Mouse (Mus musculus): ENCODE measurements around the gene Trim30c. TPM values are rescaled to one million over a fixed set of nuclear protein-coding genes. Genes with fewer than 3 reads are reported as not detected.
"Not testable (repeated sequence)": the region's sequence is repeated elsewhere in the genome, so short reads cannot be mapped to it uniquely, and the experiment has no call there.

Trim30c gene
- polyA plus RNA-seq (2015; fragmentation: Nextera tagmentation; extraction: Ambion mirVana): 0.13 and 0.19 TPM in 2 replicates

- no peaks in the 10 kb centered on the region for H3K27me3 ChIP-seq (replicated peaks)
- H3K27ac ChIP-seq: no peak within 1 kb of the TSS
- WGBS: 88% methylated on average over 1 of the region's 1 CpGs
- no peak for ATAC-seq
- no peaks in the 10 kb centered on the region for H3K36me3 ChIP-seq
- H3K4me1 ChIP-seq (replicated peaks): no peaks in the 10 kb centered on the region
- H3K9ac ChIP-seq: no peak within 1 kb of the TSS
- H3K4me2 ChIP-seq (replicated peaks): no peak within 1 kb of the TSS
- H3K4me3 ChIP-seq (replicated peaks): no peak within 1 kb of the TSS
- no peaks in the 10 kb centered on the region for H3K9me3 ChIP-seq
These were observed at the start of gene Trim30c for GRCm38 (mm10) chr7:104400698-104401097. TSS of gene Trim30c (minus strand) at chr7:104400837.

DNA sequence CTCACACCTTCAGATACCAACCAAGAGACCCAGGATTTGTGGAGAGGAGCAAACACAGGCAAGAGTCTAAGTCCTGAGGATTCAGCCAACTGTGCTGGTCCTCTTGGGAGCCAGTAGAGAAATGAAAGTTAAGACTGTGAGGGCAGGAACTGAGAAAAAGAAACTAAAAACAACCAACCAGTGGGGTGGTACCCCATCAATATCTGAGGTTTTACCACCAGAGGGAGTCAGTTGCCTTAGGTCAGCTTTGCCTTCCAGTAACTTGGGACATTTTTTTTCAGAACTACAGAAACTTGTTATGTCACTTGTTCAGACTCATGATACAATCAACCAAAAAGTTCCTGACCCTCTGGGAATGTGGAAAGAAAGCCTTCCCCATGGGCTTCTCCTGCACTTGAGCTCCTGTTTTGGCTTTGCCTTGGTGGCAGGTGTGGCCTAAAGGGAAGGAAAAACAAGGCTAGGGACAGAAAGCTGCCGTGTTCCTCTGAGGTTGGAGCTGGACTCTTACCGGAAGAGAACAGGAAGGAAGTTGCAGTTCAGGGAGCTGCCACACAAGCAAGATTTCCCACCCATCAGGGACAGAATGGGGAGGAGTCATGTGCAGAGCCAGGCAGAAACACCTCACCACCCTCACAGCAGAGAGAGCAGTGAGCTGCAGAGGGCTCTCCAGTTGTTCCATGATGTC, 45.5 kb upstream of the Trim30c start:
- H3K27ac ChIP-seq: no peak overlapping the region
- no peak overlapping the region for H3K4me3 ChIP-seq (replicated peaks)
- H3K27me3 ChIP-seq (replicated peaks): no peaks in the 10 kb centered on the region
- 63% methylated on average over 2 of the region's 2 CpGs for WGBS
- H3K4me2 ChIP-seq (replicated peaks): no peak overlapping the region
- H3K4me1 ChIP-seq (replicated peaks): no peaks in the 10 kb centered on the region
- H3K9ac ChIP-seq: no peak overlapping the region
- ATAC-seq: peak; percentile 61
- no peaks in the 10 kb centered on the region for H3K36me3 ChIP-seq
- H3K9me3 ChIP-seq: no peaks in the 10 kb centered on the region

DNA sequence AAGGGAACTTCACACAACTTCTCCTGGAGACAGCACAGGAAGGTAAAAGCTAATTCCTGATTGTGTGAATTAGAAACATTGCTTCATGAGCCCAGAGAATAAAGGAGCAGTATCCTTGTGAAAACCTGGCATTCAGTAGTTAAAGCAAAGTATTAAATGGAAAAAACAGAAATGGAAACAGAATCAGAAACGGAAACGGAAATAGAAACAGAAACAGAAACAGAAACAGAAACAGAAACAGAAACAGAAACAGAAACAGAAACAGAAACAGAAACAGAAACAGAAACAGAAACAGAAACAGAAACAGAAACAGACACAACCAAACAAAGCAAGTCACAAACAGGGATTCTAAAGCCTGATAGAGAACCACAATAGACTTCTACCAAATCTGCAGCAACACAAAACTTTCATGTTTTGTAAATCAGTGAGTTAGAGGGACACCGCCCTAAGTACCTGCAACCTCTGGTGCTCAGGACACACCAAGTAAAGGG, 3.9 kb upstream of the Trim30c start:
- Histone ChIP-seq H3K4me1 (replicated peaks) (no peaks in the 10 kb centered on the region), H3K36me3 (no peaks in the 10 kb centered on the region), H3K9me3 (no peaks in the 10 kb centered on the region), H3K27me3 (replicated peaks) (no peaks in the 10 kb centered on the region), H3K4me2 (replicated peaks) (no peak overlapping the region), H3K4me3 (replicated peaks) (no peak overlapping the region), H3K9ac (no peak overlapping the region), H3K27ac (no peak overlapping the region)
- ATAC-seq: no peak
- WGBS: 89% methylated on average over 3 of the region's 3 CpGs

DNA sequence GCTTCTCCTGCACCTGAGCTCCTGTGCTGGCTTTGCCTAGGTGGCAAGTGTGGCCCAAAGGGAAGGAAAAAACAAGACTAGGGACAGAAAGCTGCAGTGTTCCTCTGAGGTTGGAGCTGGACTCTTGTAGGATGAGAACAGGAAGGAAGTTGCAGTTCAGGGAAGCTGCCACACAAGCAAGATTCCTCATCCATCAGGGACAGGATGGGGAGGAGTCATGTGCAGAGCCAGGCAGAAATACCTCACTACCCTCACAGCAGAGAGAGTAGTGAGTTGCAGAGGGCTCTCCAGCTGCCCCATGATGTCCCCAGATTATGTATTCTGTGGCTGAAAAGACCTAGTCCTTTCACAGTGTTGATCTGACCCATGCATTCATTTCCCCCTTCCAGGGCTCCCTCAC, 503 bp upstream of the Trim30c start:
- no peak overlapping the region for H3K4me2 ChIP-seq (replicated peaks)
- no peak for ATAC-seq
- no peaks in the 10 kb centered on the region for H3K9me3 ChIP-seq
- no peak overlapping the region for H3K9ac ChIP-seq
- H3K27ac ChIP-seq: no peak overlapping the region
- no peaks in the 10 kb centered on the region for H3K36me3 ChIP-seq
- no peak overlapping the region for H3K4me3 ChIP-seq (replicated peaks)
- no peaks in the 10 kb centered on the region for H3K4me1 ChIP-seq (replicated peaks)
- no peaks in the 10 kb centered on the region for H3K27me3 ChIP-seq (replicated peaks)

GRCm38 (mm10) chr7:104398492-104398891, 2.1 kb downstream of the Trim30c start:
- no peak for ATAC-seq
- Histone ChIP-seq H3K27me3 (replicated peaks) (no peaks in the 10 kb centered on the region), H3K9me3 (no peaks in the 10 kb centered on the region), H3K4me1 (replicated peaks) (no peaks in the 10 kb centered on the region), H3K27ac (no peak overlapping the region), H3K36me3 (no peaks in the 10 kb centered on the region), H3K9ac (no peak overlapping the region), H3K4me3 (replicated peaks) (no peak overlapping the region), H3K4me2 (replicated peaks) (no peak overlapping the region)
- 86% methylated on average over 1 of the region's 1 CpGs for WGBS

- ATAC-seq: no peak
These were observed 30.8 kb downstream of the Trim30c start, which contains the start of gene Trim30b for GRCm38 (mm10) chr7:104369736-104370414. TSS of gene Trim30b (minus strand) at chr7:104369884.

DNA sequence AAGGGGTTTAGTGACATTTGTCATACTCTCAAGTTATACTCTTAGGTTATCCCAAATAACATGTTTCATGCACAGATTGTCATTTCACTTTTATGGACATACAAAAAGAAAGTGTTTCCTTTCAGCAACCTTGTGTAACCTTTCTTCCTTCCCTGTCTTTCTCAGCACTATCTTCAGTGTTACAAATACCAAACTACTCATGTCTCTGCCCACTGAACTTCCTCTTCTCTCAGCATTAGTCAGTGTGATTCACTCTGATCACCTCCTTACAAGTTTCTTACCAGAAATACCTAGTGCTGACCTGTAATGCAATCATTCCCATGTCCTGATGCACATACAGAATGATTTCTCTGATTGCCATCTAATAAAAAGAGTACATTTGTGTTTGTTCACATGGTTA, 34.3 kb downstream of the Trim30c start:
- no peak overlapping the region for H3K9ac ChIP-seq
- no peak overlapping the region for H3K4me2 ChIP-seq (replicated peaks)
- no peak overlapping the region for H3K27ac ChIP-seq
- H3K9me3 ChIP-seq: no peaks in the 10 kb centered on the region
- no peaks in the 10 kb centered on the region for H3K4me1 ChIP-seq (replicated peaks)
- no peak overlapping the region for H3K4me3 ChIP-seq (replicated peaks)
- no peaks in the 10 kb centered on the region for H3K27me3 ChIP-seq (replicated peaks)
- ATAC-seq: no peak
- no peaks in the 10 kb centered on the region for H3K36me3 ChIP-seq

More at GRCm38 (mm10) chr7:104369736-104370414, 30.8 kb downstream of the Trim30c start, which contains the start of gene Trim30b:
- H3K4me3 ChIP-seq (replicated peaks): no peak within 1 kb of the TSS
- 72% methylated on average over 1 of the region's 1 CpGs for WGBS
- H3K4me1 ChIP-seq (replicated peaks): no peaks in the 10 kb centered on the region
- no peak within 1 kb of the TSS for H3K27ac ChIP-seq
- no peak within 1 kb of the TSS for H3K4me2 ChIP-seq (replicated peaks)
- H3K36me3 ChIP-seq: no peaks in the 10 kb centered on the region
- H3K27me3 ChIP-seq (replicated peaks): no peaks in the 10 kb centered on the region
- H3K9ac ChIP-seq: no peak within 1 kb of the TSS
- no peaks in the 10 kb centered on the region for H3K9me3 ChIP-seq

DNA sequence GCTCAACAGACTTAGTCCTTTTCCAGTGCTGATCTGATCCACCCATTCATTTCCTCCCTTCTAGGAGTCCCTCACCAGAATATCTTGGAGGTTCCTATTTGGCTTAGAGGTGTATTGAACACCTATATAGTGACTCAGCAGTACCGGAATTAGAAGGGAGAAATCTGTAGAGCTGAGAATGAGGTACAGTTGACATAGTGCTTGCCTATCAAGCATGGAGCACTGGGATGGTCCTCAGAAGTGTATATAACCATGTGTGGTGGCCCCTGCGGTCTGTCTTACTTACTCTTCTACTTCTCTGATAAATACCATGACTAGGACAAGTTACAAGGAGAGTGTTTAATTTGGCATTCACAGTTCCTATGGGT, 47.1 kb downstream of the Trim30c start:
- H3K4me1 ChIP-seq (replicated peaks): no peaks in the 10 kb centered on the region
- H3K27me3 ChIP-seq (replicated peaks): no peaks in the 10 kb centered on the region
- H3K9ac ChIP-seq: no peak overlapping the region
- no peaks in the 10 kb centered on the region for H3K9me3 ChIP-seq
- 65% methylated on average over 2 of the region's 2 CpGs for WGBS
- H3K36me3 ChIP-seq: no peaks in the 10 kb centered on the region
- H3K4me2 ChIP-seq (replicated peaks): peak overlapping the region; percentile 52
- no peak; the same call in 1 of the 2 replicates for ATAC-seq
- H3K4me3 ChIP-seq (replicated peaks): peak overlapping the region; percentile 42
- H3K27ac ChIP-seq: no peak overlapping the region

- peak; percentile 100 for ATAC-seq
- Histone ChIP-seq H3K27ac (no peak within 1 kb of the TSS), H3K9me3 (no peaks in the 10 kb centered on the region), H3K4me3 (replicated peaks) (peak within 1 kb of the TSS; percentile 42), H3K4me1 (replicated peaks) (no peaks in the 10 kb centered on the region), H3K36me3 (no peaks in the 10 kb centered on the region), H3K9ac (no peak within 1 kb of the TSS), H3K27me3 (replicated peaks) (no peaks in the 10 kb centered on the region), H3K4me2 (replicated peaks) (peak within 1 kb of the TSS; percentile 52)
- 3% methylated on average over 14 of the region's 14 CpGs for WGBS
These were observed 47.7 kb downstream of the Trim30c start, which contains the start of gene Trim12c for GRCm38 (mm10) chr7:104352717-104353599. TSS of gene Trim12c (minus strand) at chr7:104353362.

GRCm38 (mm10) chr7:104348043-104348442, 52.6 kb downstream of the Trim30c start:
- not testable (repeated sequence) for H3K4me3 ChIP-seq (replicated peaks); ATAC-seq; H3K9ac ChIP-seq; H3K4me2 ChIP-seq (replicated peaks); H3K27ac ChIP-seq; H3K9me3 ChIP-seq; H3K36me3 ChIP-seq; H3K4me1 ChIP-seq (replicated peaks); H3K27me3 ChIP-seq (replicated peaks)
- 88% methylated on average over 4 of the region's 4 CpGs for WGBS

DNA sequence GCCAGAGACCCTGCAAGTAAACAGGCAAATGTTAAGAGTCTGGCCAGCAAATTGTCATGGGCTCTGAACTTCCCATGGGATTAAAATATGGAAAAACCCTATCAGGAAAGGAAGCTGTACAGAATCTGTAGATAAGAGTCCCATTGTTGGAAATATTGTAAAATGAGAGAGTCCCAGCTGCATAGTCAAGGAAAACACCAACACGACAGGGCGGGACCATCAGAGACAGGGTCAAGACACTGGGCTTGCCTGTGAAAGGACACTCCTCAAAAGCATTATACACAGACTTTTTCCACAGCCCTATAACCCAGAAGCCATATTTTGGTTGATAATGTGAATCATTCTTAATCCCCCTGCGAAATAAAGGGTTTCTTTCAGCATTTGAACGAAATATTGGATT, 59.9 kb downstream of the Trim30c start:
- H3K36me3 ChIP-seq; H3K27me3 ChIP-seq (replicated peaks); H3K4me1 ChIP-seq (replicated peaks); H3K27ac ChIP-seq; H3K9me3 ChIP-seq; H3K4me3 ChIP-seq (replicated peaks); H3K9ac ChIP-seq; ATAC-seq; H3K4me2 ChIP-seq (replicated peaks): not testable (repeated sequence)
- WGBS: 80% methylated on average over 4 of the region's 4 CpGs

GRCm38 (mm10) chr7:104335547-104335946, 65.1 kb downstream of the Trim30c start:
- not testable (repeated sequence) for H3K27me3 ChIP-seq (replicated peaks); H3K36me3 ChIP-seq; H3K4me3 ChIP-seq (replicated peaks); H3K27ac ChIP-seq; H3K9ac ChIP-seq; H3K9me3 ChIP-seq; H3K4me1 ChIP-seq (replicated peaks); ATAC-seq; H3K4me2 ChIP-seq (replicated peaks)
- 79% methylated on average over 3 of the region's 3 CpGs for WGBS

Measured in intestine, embryonic 15.5 days (tissue).